Mouse (Mus musculus): ENCODE data around the gene Pard3.
A peak's percentile ranks its signal among the peaks of the same experiment; 100 is the strongest.

Pard3 gene

GRCm38 (mm10) chr8:127087434-127087833 is 23.7 kb downstream of the Pard3 start:
- DNase-seq (ENCODE audit: low spot score in 2 of 2): no peak

- no peak for DNase-seq (ENCODE audit: low spot score in 2 of 2)
These were observed 24.7 kb downstream of the Pard3 start for GRCm38 (mm10) chr8:127088372-127088771.

GRCm38 (mm10) chr8:127089021-127089420 is 25.3 kb downstream of the Pard3 start:
- DNase-seq (ENCODE audit: low spot score in 2 of 2): no peak

DNA sequence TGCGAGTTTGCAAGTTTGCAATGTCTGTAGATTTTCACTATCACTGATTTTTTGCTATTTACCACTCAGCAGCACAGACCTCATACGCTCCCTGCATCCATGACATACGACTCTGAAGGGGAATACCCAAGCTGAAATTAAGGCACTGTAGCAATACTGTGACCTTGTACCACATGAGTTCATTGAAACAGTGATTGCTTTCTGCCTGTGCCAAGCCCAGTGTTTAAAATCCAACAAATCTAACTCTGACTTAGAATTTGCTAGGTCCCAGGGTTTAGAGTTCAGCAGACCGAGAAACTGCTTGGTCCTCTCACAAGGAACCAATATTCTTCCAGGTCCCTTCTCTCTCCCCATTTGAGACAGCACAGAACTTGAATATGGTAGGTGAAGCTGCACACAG is 26.7 kb downstream of the Pard3 start:
- no peak for DNase-seq (ENCODE audit: low spot score in 2 of 2)

DNA sequence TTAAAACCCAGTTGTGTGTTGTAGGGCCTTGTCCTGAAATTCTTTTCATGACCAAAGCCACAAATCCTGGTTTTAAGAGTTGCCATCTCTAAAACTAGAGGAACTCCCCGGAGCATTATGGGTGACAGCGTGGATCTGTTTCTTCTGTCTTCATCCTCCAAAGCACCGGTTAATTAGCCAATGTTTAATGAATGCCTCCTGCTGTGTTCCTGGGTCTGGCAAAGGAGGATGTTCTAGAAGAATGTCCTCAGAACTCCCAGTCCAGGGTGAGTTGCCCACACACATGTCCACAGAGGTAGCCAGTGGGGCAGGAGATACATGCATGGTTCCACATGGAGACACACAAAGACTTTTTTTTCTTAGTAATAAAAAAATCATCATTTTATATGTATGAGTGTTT is 28.2 kb downstream of the Pard3 start:
- no peak for DNase-seq (ENCODE audit: low spot score in 2 of 2)

- peak; percentile 59 to 69 for DNase-seq (ENCODE audit: low spot score in 2 of 2)
These were observed 28.9 kb downstream of the Pard3 start for GRCm38 (mm10) chr8:127092383-127093112.

DNA sequence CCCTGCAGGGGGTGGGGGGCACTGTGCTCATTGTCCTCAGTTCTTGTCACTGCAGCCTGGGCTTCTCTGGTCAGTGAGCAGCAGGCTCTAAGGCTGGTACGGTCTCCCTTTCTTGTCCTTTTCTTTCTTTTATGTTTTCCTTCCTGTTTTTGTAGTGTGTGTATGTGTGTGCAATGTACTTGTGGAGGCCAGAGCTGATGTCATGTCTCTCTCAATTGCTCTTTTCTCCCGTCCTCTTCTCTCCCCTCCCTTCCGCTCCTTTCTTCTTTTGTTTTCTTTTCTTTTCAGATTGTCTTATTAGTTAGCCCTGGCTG is 29.4 kb downstream of the Pard3 start:
- DNase-seq (ENCODE audit: low spot score in 2 of 2): no peak

DNA sequence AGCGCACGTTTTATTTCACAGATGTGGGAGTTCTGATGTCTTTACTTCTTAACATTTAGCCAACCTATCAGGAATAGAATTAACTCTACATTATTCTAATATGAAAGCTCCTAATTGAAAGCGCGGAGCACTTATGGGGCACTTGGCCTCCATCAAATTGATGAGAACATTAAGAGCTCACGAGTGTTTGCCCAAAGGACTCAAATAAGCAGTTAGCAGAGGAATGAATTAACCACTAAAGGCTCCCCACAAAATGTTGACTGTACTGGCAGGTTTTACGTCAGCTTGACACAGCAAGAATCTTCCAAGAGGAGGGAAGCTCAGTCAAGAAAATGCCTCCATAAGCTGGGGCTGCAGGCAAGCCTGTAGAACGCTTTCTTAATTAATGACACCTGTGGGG is 32.1 kb downstream of the Pard3 start:
- no peak for DNase-seq (ENCODE audit: low spot score in 2 of 2)

DNA sequence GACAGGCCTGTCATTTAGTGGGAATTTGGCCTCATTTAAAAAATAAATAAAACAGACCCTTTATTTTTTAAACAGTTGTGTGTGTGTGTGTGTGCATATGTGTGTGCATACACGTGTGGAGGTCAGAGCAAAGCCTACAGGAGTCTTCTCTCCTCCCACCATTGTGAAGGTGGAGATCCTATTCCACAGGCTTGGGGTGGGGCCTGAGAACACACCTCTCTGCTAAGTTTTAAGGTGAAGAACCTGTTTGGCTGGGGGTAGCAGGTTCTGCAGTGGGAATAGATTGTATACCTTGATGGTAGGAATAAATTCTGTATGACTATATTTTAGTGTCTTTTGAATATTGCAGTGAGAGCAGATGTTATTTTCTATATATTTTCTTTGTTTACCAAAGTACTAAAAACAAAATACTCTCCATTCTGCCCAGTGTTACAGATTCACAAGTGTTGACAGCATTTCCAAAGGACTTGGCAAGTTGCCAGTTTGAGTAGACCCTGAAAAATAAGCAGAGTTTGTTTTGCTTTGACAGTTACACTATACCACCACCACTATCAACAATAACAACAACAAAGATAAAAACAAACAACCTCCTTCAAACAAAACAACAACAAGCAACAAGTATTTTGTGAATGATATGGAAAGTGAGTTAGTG is 35.9 kb downstream of the Pard3 start:
- DNase-seq (ENCODE audit: low spot score in 2 of 2): no peak

GRCm38 (mm10) chr8:127103256-127103655 is 39.6 kb downstream of the Pard3 start:
- no peak for DNase-seq (ENCODE audit: low spot score in 2 of 2)

DNA sequence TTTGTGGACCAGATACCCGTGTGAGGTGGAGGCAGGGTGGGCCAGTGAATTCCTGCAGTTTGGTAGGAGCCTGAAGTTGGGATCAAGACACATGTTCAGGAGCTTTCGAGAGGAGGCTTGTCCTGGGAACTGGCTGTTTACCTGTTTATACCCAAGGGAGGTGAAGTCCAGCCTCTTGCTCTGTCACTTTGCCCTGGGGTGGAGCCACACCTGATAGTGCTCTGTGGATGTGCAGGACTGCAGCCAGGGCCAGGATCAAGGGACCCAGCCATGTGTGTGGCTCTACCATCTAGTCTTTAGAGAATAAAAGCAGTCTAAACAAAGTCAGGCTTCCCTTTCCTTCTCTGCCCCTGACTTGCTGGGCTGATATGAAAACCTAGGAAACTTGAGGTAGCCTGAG is 40.9 kb downstream of the Pard3 start:
- no peak for DNase-seq (ENCODE audit: low spot score in 2 of 2)

DNA sequence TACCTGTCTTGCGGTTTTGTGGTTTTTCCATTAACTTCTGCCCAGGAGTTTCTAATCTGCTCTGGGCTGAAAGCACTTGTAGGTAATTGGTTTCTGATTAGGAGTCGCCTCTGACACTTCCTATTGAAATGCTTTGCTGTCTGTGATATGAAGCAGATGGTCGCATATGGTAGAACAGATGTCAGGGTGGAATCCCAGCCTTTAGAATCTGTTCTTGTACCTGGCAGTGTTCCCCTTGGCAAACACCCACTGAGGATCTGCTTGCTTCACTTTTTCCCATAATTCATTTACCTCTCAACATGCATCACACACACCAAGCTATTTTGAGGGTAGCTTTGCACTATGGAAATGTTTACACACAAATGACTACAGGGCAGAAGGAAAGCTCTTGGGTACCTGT is 44.2 kb downstream of the Pard3 start:
- DNase-seq (ENCODE audit: low spot score in 2 of 2): peak; percentile 86

GRCm38 (mm10) chr8:127113209-127113608 is 49.5 kb downstream of the Pard3 start:
- no peak for DNase-seq (ENCODE audit: low spot score in 2 of 2)

DNA sequence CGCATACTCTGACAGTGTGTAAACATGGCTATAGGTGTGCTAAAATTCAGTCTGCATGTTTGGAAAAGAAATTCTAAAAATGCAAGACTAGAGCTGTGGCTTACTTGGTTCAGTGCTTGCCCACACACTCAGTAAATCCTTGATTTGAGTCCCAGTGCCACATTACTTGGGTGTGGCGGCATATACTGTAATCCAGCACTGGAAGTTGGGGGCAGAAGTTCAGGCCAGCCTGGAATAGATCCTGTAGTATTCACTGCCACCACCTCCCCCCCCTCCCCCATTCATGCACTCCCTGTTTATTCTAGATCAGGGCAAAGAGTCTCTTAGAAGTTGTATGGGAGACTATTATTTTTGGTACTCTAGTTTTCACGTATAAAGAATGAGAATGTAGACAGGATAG is 52.1 kb downstream of the Pard3 start:
- DNase-seq (ENCODE audit: low spot score in 2 of 2): no peak

GRCm38 (mm10) chr8:127118373-127118861 is 54.7 kb downstream of the Pard3 start:
- DNase-seq (ENCODE audit: low spot score in 2 of 2): peak; percentile 55 to 57

DNA sequence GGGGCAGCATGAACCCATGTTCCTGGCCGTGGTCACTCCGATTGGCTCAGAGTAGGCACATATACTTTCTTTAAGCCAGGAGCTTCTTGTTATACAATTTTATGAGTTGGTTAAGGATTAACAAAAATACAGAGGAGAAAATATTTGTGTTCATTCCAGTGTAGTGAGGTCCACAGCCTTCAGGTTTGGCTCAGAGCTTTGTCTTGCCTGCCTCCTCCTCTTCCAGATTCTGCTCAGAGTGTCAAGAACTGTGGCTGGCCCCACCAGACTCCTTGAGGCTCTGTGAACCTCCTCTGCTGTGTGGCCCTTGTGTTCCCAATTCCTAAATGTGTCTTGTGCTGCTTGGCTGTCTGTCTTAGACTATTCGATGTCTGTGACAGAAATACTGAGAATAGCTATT is 59.7 kb downstream of the Pard3 start:
- DNase-seq (ENCODE audit: low spot score in 2 of 2): no peak

- no peak for DNase-seq (ENCODE audit: low spot score in 2 of 2)
These were observed 61.1 kb downstream of the Pard3 start for GRCm38 (mm10) chr8:127124795-127125194.

DNA sequence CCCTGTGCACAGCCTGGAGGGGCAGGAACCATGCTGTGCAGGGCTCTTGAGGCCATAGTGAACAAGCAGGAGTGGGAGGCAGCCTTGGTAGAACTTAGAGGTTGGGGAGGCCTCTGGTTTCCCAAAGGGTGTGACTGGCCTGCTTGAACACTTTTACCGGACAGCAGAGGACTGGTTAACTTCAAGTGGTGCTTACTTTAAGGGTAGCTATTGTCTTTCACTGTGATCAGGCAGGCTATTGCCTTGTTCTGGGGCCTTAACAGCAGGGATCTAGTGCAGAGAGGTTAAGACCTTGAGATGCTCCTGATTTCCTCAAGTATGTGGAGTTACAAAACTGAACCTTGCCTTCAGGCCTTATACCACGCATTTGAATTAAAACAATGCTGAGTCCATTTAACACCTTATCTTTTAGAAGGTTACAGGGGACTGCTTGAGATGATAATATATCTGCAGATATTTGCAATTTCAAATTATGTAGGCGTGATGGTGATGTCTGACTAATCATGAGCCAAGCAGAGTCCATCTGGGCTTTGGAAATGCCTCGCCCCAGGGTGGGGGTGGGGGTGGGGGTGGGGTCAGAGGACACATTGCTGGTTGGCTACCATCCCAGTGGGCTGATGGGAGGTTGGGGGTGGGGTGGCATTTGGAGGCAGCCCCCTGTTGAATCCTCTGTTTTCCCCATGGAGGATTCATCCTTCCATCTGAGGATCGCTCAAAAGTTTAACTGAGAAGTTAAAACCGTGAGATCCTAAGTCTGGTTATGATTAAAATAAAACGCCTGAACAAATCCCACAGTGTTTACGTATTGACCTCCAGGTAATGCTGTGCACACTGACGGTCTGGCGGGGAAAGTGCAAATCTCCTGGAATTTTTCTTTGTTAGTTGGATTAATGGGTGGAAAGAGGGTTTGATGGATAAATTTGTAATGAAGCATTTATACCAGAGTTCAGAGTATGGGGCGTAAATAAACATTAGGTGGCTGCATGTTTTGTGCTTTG is 62.3 kb downstream of the Pard3 start:
- no peak for DNase-seq (ENCODE audit: low spot score in 2 of 2)

DNA sequence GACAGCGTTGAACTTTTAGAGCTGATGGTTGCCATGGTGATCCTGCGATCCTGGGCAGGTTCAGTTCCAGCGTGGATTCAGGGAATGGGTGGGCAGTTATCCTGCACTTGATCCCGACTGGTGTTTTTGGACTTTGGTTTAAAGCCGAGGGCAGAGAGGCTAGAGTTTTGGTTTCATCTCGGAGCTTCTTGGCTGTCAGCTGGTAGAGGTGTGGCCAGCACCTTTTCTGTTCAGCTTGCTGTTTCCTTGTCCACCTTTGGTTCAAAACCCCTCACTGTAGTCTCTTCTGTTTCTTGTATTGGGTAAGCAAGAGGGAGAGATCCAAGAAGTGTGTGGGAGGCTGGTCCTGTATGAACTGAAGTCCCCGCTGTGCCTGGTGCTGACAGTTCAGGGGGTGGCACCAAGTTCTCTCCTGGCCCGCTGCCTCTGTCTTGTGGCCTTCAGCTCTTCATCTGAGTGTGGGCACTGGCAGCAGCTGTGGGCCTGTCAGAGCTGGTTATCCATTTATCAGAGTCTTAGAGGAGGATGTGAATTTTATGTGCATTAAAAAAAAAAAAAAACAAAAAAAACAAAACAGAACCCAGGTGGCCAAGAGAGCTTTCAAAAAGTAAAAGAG is 65.2 kb downstream of the Pard3 start:
- no peak for DNase-seq (ENCODE audit: low spot score in 2 of 2)

DNA sequence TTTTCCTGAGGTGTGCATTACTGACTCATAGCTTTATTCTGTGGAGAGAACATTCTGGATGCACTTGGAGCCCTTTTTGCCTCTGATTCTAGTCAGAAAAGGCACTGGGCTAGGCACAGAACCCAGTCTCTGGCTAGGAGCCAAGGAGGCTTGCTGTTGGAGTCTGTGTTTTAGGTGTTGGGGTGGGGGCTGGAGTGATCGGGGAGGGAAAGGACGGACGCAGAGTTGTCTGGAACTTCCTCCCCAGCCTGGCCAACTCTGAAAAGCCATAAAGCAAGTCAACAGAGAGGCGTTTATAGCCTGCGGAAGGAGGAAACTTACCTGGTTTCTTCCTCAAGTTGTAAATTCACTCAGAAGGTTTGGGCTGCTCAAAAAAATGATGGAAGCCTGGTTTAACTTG is 70.6 kb downstream of the Pard3 start:
- no peak for DNase-seq (ENCODE audit: low spot score in 2 of 2)

GRCm38 (mm10) chr8:127136201-127136600 is 72.5 kb downstream of the Pard3 start:
- no peak for DNase-seq (ENCODE audit: low spot score in 2 of 2)

DNA sequence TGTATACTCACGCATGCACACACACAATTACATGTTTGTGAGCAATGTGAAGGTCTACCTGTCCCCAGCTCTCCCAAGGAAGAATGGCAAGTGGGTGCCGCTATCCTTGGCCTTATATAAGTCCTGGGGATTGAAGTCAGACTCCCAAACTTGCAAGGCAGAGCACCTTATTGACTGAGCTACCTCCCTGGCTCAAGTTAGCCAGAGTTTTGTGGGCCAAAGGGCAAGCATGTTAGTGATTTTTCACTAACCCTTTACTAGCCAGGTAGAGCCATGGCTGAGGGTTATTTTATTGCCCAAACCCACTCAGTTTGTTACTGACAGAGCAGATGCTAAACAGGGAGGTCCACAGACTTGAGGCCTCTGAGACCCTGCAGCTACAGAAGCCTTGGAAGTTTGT is 73.1 kb downstream of the Pard3 start:
- DNase-seq (ENCODE audit: low spot score in 2 of 2): no peak

Data from right cerebral cortex, postnatal 10 days (tissue).